Mouse (Mus musculus) right cerebral cortex, postnatal 36 days (tissue): Measurements from ENCODE around the gene Sec14l1.
A peak's percentile ranks its signal among the peaks of the same experiment; 100 is the strongest.
"Not testable (repeated sequence)": the region's sequence is repeated elsewhere in the genome, so short reads cannot be mapped to it uniquely, and the experiment has no call there.

Source experiments
- DNase-seq, 2 experiments: peaks; one replicate each; pipeline ENCODE4 v3.0.0; 2022; ENCODE audit warnings: low spot score in 2 of 2, mixed read lengths in 1 of 2

The Sec14l1 gene

DNA sequence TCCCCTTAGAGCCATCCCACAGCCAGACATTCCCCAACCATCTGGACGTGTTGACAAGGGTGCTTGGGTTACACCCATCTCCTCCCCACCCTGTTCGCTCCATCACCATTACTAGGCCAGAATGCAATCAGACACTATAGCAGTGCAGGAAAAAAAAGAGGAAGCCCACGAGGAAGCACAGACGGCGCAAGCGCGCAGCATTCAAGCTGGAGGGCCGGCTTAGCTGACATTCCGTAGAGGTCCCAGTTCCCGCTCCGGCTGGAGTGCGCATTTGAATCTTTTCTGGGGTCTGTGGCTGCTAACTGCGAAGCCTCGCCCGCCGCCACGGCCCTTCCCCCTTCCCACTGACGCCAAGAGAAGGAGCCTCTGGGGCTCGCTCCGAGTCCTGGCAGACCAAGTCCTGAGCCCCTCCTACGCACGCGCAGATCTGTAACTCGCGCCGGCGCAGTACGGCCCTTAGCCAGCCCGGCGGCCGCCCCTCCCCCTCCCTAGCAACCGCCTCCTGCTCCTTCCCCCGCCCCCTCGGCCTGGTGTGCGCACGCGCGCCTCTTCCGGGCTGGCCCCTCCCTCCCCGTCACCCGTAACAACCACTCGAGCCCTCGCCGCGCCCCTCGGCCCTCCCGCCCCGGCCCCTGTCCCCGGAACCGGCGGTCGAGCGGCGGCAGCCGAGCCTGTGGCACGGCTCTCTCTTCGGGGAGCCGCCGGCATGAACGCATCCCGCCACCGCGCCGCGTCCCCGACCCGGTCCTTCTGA lies at the start of gene Sec14l1:
Gene Sec14l1, plus strand, starts transcription at position 577 of the 754 bp plus-strand sequence.
- DNase-seq = peak; percentile 97 to 99

GRCm38 (mm10) chr11:117065602-117066001 lies 49.4 kb upstream of the Sec14l1 start:
- DNase-seq = not testable (repeated sequence)

GRCm38 (mm10) chr11:117066738-117067137 lies 48.2 kb upstream of the Sec14l1 start:
- DNase-seq = no peak

DNA sequence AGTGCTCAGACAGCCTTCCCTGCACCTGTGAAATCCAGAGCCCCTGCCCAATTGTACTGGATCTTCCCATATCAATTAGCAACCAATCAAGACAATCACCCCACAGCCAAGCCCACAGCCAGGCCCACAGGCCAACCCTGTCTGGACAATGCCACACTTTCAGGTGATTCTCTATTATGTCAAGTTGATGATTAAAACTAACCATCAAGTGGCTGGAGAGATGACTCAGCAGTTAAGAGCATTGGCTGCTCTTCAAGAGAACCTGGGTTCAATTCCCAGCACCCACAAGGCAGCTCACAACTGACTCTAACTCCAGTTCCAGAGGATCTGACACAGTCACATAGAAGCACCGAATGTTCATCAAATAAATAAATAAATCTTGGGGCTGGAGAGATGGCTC lies 46.6 kb upstream of the Sec14l1 start:
- no peak for DNase-seq

GRCm38 (mm10) chr11:117069027-117069426 lies 45.9 kb upstream of the Sec14l1 start:
- no peak for DNase-seq

DNA sequence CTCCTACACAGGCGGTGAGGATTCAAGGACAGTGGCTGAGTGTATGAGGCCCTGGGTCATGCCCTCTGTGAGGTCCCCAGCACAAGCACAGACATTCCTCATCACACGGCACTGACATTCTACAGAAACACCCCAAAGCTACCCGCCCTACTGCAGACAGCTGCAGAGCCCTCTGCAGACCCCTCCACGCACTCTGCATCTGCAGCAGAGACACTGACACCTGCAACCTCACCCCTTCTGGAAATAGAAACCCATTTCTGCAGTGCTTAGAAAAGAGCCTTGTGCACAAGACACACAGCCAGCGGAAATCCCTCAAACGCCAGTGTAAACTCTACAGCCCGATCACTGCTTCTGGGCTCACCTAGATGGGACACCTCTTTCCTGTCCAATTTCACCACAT lies 44.3 kb upstream of the Sec14l1 start:
- DNase-seq = no peak

DNA sequence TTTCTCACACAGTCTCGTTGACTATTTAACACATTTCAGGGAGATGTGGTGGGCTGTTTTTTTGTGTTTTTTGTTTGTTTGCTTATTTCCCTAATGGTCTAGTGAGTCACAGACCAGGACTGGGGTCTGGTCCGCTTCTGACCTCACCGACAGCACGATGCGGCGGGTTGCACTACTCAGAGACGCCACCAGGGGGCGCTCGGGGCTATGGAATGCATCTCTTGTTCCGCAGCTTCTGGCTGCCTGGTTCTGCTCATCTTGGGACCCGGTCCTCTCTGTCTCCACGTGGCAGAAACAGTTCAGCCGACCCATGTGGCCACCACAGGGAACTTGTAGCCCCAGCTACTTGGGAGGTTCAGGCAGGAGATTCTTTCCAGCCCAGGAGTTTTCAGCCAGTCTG lies 42.8 kb upstream of the Sec14l1 start:
- peak in 1 of 2 experiments; percentile 65 for DNase-seq

DNA sequence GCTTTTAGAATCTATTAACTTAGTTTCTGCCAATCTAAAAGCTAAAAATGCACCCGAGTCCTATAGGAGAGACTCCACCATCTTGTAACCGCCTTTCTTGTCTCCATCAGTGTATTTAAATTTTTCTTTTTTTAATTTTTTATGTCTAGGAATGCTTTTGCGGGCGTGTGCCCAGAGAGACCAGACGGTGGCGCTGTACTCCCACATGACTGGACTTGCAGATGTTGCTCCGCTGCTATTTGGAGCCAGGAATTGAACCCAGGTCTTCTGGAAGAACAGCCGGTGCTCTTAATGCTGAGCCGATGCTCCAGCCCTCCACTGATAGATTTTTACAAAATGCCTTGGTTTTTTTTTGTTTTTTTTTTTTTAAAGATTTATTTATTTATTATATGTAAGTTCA lies 41.5 kb upstream of the Sec14l1 start:
- DNase-seq = no peak

- DNase-seq = peak; percentile 65 to 81
These were observed 38.3 kb upstream of the Sec14l1 start for GRCm38 (mm10) chr11:117076576-117077196.

DNA sequence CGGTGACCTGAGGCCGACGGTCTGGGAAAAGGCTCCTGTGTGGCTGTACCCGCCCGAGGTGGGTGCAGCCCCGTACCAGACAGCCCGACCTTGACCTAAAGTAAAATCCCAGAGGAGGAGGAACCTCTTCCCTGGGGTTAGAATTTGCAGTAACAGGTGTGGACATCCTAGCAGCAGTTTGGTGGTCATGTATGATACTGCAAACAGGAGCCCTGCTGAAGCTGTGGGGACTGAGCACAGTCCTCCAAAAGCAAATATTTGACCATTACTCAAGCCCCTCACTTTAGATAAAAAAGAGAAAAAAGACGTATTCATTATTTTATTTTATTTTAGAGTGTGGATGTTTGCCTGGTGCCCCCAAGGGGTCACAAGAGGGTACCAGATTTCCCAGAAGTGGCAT lies 37.7 kb upstream of the Sec14l1 start:
- no peak for DNase-seq

- no peak for DNase-seq
These were observed 37.1 kb upstream of the Sec14l1 start for GRCm38 (mm10) chr11:117077902-117078301.

GRCm38 (mm10) chr11:117078637-117079240 lies 36.2 kb upstream of the Sec14l1 start:
- no peak for DNase-seq

- no peak for DNase-seq
These were observed 35.2 kb upstream of the Sec14l1 start for GRCm38 (mm10) chr11:117079651-117080190.

DNA sequence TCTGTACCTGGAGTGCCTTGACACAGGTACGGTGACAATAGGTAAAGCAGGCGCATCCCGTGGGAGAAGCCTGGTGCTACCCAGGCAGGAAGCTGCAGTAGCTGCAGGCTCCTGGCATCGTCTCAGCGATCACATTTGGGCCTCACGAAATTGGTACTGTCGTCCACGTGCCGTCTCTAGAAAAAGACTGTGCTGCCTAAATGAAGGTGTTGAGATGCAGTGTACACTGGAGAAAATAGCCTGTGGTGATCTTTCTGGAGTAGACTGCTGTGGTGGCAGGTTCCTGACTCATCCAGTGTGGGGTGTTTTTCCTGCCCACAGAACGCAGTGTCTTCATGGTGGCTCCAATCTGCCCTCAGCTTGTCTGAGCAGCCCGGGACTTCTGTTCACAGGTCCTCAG lies 34.8 kb upstream of the Sec14l1 start:
- peak; percentile 79 to 80 for DNase-seq

GRCm38 (mm10) chr11:117081165-117082064 lies 33.6 kb upstream of the Sec14l1 start:
- DNase-seq = peak; percentile 60

DNA sequence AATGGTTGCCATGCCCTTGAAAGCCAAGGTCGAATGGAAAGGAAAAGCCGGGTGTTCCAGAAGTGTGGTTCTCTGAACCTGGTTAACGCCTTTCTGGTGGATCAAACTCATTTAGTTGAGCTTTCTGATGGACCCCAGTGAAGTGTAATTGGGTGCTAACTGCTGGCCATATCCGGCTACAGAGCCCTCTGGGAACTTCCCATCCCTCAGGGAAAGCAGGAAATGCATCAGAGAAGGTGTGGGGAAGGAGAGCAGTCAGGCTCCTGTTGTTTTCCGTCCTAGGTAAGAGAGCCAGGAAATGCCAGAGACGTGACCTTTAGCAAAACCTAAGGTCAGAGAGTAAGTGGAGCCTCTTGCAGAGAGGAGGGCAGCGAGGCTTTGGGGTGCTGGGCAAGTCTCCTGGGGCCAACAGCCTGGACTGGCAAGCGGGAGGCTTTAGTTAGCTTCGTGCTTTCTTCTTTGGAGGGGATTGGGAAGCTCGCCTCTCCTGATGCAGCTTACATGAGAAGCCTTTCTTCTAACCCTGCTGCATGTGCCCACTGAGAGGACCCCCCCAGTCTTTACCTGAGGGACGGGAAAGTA lies 32.5 kb upstream of the Sec14l1 start:
- no peak for DNase-seq

DNA sequence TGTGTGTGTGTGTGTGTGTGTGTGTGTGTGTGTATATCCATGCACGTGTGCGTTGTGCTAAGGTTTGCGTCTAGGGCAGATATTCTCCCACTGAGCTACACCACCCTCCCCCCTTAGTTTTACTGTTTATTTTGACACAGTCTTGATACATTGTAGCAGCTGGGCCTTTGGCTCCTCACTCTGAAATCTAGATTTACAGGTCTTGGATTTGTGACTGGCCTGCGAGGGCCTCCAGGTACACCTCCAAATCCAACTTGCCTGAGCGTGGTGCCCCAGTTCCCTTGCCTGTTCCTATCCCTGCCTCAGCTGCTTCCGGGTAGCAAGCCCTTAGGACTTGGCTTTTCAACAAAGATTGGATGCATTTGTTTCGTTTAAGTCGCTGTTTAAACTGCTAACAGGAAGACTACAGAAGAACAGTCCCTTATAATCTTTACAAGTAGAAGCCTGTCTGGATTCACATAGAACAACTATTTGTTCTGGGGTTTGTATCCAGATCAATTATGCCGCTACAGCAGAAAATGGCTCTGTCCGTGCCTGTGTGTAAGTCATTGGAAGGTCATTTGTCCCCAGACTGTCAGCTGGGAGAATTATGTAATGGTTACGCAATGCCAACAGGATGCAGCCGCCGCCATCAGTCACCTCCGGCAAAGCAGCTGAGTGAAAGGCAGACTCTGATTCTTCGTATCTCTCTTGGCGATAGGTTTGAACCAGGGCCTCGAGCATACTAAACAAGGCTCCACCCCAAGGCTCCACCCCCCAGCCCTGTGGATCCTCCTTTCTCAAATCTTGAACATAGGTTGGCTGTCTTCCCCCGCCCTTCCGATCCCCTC lies 31.7 kb upstream of the Sec14l1 start:
- no peak for DNase-seq

DNA sequence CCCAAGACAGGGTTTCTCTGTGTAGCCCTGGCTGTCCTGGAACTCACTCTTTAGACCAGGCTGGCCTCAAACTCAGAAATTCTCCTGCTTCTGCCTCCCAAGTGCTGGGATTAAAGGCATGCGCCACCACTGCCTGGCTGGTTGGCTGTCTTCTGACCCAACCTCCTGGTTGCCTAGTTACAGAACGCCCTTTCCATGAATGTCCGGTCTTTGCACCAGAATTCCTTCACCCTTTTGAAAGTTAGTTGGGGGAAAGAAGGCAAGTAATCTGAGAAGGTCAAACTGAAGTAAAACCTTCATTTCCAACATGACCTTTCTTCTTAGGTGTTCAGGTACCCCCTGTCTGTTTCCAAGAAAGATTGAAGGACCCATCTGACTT lies 31.1 kb upstream of the Sec14l1 start:
- not testable (repeated sequence) for DNase-seq

- no peak for DNase-seq
These were observed 28.8 kb upstream of the Sec14l1 start for GRCm38 (mm10) chr11:117086215-117086614.

- DNase-seq = no peak
These were observed 27.8 kb upstream of the Sec14l1 start for GRCm38 (mm10) chr11:117087036-117087799.
